Mouse (Mus musculus) c-Kit-positive CD71-positive TER-119-positive erythroid progenitor cells, embryonic 14.5 days (primary cell): ENCODE results near the gene Fam155a.

Experiments
- DNase-seq: peaks from one replicate; pipeline ENCODE4 v3.0.0-alpha.2; 2013; ENCODE audit warnings: low spot score

Gene Fam155a

DNA sequence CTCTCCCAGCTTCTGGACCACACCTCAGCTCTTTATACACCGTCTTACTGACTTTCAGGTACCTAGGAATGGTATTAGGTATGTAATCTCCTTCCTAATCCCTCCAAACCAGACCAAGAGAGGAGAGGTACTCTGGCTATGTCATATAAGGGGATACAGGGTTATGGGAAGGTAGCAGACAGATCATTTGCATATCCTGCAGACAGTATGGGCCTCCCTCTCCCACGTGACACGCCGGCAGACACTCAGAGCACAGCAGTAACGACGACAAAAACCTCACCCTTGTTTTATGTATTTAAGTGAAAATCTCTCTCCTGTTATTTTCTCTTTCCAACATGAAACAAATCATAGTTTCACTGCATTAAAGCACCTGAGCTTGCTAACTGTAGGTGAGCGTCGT lies 496.8 kb downstream of the Fam155a start:
- no peak for DNase-seq

DNA sequence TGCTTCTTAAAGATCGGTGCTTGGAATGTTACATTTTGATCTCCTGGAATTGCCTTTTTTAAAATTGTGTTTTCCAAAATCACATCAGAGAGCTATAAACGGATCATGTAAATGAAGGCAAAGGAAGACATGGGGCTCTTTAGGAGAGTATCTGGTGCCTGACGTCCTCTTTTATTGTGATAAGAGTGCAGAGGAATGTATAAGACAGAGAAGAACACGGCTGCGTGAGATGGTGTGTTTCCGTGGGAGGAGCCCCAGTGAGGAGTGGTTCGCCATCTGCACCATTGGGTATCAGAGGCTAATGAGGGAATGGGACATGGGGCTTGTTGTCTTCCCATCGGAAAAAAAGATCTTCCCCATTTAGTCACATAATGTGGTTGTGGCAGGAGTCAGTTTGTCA lies 506.6 kb downstream of the Fam155a start:
- DNase-seq: no peak

DNA sequence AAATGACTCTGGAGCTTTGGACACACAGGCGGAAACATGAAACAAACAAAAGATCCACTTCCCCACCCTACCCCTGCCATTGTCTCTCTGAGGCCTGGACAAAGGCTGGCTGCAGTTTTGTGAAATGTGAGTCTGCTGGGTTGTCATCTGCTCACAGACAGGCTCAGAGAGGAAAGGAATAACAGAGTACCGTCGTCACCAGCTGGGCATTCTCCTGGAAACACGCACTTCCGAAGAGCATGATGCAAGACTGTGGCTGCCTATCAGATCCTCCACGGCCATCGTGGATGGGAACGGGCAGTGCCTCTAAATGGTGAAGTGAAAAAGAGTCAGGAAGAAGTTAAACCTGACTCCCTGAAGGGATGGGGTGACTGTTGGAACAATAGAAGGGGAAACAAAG lies 509.4 kb downstream of the Fam155a start:
- DNase-seq: no peak

DNA sequence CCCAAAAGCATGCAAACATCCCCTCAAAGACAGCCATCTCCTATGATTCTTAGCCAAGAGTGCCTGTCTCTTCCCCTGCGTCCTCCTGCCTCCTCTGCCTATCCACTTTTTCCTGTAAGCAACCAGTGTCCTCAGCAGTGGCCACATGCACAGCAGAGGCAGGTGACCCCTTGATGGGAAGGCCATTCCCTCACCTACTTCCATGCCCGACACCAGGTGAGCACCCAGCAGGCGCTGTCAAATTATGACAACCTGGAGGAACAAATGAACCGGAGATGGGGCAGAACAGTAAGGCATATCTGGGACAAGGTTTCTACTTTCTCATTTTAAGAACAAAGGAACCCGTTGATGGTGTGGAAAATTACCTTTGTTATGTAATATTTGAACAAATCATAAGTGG lies 515.6 kb downstream of the Fam155a start:
- DNase-seq: no peak

DNA sequence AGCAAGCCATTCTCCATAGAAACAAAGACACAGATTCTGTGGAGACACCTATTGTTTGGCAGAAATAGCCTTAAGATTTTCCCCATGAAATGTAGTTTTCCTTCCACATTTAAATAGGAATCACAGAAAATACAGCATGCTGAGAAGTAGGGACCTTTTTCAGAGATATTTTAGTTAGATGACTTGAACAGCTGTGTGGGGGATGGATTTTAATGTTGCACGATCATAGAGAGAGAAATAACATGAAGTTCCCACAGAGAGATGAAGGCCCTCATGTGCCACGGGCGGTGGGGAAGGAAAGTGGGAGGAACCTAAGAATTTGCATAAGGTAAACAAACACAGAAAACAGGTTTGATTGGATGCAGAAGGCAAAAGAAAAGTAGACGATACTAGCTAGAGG lies 518.0 kb downstream of the Fam155a start:
- DNase-seq: no peak

DNA sequence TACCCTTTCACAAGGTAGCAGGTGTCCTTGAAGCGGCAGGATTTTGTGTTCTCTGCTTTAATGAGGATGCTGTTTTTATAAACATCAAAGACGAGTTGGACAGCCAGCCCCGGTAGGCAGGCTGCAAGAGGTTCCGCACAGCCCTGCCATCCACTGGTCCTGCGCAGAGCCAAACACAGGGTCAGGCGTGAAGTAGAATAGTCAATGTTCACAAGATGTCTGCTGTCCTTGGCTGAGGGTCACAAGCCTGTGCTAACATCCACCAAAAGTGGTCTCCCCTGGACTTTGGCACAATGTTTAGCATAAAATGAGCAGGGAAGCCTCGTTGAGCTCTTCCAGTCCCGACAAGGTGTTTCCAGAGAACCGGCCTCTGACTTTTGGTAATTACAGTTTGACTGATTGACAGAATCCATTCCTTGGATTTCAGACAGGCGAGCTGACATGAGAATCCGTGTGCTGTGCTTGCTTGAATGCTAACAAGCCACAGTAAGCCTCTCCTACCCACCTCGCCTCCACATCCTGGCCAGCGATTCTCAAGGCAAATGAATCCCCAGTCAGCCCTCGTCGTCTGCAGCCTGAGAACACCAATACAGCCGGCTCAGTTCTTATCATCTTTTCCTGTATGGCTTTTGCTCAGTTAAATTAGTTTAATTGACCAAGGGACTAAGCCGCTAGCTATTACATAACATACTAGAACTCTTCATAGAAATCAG lies 522.7 kb downstream of the Fam155a start:
- no peak for DNase-seq

DNA sequence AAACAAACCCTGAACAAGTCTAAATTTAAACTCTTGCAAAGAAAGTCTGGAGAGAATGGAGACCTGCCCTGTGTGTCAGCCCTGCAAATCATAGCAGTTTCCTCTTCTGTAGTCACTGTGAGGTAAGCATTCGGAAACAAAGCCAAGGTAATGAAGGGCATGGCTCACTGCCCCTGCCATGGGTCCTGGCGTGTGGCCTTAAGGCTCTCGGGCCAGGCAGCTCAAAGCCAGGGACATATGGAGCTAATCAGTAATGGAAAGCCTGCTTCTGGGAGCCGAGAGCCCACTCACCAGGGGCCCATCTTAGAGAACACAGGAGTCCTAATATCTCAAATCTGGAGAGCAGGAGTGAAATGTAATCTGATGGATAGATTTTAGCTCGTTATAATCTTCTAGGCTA lies 525.0 kb downstream of the Fam155a start:
- DNase-seq: no peak

DNA sequence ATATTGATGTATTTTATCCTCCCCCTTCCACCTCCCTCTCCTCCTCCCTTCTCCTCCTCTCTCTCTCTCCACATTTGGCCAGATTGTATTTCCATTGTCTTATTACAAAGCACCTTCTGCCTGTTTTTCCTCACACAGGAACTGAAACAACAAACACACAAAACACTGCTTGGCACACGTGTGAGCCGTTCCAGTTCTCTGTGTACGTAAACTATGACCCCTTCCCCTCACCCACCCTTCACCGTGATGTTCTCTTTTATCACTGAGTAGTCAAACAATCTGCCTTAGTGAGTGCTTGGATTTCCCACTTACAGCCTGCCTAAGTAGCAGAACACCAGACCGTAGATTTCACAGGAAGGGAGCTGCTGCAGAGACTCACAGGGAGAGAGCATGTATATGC lies 530.0 kb downstream of the Fam155a start:
- no peak for DNase-seq

DNA sequence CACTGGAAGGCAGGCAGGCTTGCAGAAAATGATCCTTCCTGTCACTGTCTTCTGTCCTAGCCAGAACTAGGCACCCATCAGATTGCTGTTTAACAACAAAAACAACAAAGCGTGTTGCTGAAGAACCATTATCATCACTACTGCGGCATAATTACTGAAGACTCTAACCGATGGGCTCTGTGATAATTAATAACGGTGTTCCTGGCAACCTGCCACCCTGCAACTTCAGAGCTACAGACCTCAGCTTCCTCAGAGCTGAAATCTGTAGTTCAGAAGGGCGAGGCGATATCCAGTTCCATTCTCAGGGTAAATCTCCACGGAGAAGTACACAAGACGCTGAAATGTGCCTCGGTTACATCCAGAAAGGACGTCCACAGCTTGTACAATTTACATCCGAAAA lies 531.2 kb downstream of the Fam155a start:
- DNase-seq: no peak

DNA sequence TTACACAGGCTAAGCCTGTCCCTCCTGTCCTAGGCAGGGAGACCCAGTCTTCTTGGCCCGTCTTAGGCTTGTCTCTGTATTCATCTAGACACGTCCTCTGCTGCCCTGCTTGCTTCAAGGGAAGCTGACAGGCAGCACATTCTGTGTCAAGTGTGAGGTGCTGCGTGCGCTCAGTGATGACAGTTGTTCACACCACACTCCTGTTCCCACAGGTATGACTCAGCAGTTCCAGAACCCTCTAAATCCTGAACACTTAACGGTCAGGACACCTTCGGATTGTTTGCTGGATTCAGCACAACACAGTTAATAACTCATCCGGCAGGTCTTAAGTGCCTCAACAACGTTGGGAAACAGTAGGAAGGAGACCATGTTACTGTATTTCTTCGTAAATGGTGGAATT lies 532.0 kb downstream of the Fam155a start:
- no peak for DNase-seq

DNA sequence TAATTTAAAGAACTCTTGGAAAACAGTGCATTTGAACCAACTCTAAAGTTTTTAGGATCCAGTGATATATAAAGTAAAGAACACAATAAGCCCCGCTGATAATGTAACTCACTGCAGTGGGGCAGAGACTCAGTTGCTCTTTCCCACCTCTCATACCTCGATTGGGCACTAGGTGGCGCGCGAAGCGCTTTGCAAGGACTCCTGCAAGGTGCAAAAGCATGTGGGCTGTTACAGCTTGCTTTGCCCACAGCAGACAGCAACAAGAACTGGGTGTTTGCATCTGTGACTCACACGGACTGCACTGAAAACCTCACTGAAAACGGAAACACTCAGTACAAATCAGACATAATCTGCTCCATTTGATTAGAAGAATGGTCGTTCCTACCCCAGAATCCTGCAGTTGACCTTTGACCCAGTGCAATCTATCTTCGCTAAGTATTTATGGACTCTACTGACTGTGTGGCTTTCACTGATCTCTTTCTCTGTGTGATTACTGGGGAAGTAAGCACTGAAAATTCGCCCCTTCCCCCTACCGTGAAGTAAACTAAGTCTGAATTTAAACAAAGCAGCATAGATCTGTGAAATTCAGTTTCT lies 537.5 kb downstream of the Fam155a start:
- DNase-seq: peak; percentile 37

DNA sequence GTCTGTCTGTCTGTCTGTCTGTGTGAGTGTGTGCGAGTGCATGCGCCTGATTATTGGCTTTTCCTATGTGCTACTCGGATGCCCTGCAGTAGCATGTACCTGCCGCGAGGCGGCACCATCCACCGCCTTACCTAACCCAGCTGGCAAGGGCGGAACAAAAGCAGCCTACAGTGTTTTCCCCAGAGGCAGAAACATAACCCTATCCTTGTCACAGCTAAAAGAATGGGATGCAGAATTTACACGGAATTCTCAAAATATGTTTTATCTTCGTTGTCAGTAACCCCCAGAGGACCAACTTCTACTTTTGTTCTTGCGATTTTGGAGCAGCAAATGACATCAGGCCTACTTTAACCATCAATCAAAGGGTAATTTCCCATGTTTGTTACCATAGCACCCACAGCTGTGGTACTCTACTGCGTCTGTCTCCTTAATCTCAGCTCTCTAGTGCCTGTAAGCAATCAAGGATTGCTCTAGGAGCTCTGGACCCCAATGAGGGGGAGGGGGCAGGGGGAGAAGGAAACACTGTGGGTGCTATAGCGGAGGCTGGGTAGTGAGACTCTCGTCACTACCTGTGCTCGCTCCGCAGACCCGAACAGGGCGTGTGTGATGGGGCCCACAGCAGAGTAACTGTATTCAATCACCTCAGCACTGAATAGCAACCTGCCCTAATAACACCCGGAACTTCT lies 543.0 kb downstream of the Fam155a start:
- DNase-seq: peak; percentile 16

DNA sequence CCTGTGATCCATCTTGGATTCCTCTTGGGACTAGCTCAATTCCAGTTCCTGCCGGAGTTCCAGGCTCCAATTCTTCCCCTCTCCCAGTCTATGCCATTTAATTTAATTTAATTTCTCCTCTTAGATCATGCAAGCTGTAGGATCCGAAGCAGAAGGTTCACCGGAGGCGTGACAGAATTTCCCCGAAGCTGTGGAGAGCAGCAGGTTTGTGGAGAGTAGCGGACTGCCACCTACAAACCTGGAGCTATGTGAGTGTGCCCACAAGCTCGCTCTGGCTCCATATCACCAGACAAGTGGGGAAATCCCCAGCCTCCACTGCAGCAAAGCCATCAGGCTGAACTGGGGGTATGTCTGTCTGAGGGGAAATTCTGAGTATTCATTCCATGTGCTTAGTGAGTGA lies 544.2 kb downstream of the Fam155a start:
- no peak for DNase-seq

DNA sequence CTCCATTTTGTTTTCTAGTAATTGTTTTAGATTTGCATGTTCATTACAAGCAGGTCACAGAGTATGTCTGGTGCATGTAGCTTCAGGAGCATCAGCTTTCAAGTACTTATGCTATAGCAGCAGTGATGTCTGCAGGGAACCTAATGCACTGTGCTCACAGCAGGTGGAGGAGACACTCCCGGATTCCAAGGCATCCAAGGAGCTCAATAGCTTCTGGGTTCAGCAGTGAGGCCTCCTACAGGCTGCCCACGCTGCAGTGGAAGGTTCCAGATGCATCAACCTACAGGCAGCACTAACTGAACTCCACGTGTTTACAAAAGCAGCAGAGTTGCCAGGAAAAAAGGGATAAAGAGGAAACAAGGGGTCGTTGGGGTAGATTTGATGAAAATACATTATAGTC lies 559.2 kb downstream of the Fam155a start:
- DNase-seq: no peak

DNA sequence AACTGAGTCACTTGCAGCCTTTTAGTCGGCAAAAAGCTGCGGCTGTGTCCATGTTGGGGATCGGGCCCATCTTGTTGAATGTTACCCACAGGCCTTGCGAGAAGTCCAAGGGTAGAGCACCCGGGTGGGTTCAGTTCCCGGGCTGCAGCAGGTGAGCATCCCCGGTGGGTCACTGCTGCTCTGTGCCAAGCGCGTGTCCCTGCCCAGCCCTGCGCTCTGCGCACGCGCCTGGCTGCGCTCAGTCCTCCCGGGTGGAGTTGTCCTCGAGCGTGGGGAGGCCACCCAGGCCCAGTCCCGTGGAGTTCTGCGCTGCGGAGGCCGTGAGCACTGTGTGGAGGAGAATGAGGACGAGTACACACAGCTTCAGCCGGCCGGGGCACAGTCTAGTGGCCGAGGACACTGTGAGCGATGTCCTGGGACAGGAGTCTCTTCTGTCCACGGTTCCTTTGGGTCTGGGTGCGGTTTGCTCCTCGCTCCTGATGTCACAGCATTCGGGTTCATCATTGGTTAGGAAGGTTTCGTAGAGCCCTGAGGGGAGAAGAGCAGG lies 563.4 kb downstream of the Fam155a start:
- no peak for DNase-seq

DNA sequence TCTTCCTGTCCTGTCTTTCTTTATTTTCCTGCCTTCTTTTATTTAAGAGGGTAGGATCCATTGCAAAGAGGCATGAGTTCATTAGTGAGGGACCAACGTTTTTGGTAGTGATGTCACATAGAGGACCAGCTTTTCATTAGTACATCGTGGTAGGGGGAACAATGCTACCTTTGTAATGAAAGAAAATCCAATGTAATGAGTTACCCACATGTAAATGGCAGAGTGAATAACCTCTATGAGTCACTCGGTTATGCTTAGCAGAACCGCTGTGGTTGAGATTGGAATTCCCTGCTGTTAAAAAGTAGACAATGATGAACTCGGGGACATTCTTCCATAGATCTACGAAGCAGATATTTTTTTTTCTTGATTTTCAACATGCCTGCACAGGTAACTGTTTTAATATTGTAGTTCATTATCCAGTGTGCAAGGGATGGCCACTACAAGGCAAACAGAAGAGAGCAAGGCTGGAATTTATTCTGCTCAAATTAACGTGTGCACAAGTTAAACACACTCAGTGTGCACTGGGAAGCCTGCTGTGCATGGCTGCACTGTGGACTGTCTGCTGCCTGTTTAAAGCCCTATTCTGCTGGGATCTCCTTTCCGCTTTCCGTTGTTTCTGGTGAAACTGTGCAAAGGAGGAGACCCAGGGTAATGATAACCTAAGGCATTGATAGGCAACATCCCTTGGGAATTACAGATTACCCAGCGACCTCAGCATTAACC lies 566.5 kb downstream of the Fam155a start:
- no peak for DNase-seq

DNA sequence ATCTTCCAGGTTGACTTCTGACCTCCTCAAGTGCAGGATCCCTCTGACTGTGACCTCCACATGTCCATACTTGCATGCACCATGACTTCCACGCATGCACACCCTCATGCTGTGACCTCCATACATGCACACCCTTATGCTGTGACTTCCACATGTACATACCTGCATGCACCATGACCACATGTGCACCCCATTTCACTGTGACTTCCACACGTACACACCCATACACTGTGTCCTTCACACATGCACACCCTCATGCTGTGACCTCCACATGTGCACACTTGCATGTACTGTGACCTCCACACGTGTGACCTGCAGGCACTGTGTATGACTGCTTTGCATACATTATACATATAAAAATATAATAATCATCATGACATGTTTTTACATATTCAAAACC lies 570.9 kb downstream of the Fam155a start:
- no peak for DNase-seq

DNA sequence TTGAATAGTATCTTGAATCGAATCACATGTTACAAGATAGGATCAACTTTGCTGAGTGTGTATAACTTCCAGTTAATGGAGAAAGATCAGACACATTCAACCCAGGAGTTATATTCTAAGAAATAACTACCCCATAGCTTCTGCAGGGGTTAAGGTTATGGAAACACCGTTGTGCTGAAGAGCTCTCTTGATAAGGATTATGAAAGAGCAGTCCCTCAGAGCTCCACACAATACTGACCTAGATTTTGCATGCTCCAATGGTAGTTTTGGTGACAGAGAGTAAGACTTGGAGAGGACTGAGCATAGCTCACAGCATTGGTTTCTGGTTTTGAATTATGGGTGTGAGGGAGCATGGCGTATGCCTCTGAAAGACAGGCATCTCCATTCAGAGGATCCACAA lies 579.3 kb downstream of the Fam155a start:
- DNase-seq: no peak

DNA sequence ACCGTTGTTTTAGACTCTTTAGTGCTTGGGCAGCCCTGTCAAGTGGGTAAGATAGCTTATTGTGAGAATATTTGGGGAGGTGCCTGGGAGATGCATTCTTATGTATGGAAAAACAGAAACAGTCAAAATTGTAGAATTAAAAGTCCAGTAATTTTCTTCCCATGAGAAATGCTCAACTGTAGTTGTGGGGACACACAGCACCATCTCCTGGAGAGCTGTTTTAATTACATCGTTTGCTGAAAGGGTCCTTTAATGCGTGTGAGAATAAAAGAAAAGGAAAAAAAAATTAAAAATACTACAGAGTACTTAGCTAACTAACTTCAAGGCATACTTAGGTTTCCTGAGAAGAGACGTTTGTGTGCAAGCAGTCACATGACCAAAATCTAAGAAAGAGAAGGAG lies 582.3 kb downstream of the Fam155a start:
- DNase-seq: no peak

DNA sequence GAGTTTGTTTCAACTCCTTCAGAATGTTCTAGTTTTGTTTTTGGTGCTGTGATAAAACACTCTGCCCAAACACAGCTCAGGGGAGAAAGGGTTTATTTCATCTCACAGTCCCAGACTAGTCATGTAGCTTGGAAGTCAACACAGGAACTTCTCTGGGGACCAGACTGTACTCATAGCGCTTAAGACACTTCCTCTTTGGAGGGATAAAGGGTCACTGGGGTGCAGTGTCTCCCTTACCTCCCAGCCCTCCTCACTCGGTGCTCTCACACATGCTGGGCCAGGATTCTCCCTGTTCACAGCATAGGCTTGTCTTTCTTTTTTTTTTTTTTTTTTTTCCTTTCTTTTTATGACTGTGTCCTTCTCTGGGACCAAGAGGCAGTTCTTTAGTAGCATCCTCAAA lies 585.8 kb downstream of the Fam155a start:
- no peak for DNase-seq

DNA sequence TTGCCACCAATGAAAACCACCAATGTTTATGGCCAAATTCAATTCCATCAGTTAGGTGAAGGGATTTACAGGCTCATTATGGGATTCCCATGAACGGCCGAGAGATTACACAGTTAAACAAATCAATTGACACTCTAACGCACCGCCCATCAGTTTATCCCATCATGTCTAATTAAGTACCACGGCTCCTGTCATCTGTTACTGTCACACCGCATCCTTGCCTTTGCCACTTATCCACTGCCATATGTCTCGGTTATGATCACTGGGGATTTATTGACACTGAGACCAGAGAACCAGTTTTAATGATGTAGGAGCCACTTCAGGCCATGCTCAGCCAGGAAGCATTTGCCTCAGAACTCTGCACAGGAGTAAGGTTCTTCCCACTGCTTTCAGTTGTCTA lies 588.5 kb downstream of the Fam155a start:
- DNase-seq: no peak

DNA sequence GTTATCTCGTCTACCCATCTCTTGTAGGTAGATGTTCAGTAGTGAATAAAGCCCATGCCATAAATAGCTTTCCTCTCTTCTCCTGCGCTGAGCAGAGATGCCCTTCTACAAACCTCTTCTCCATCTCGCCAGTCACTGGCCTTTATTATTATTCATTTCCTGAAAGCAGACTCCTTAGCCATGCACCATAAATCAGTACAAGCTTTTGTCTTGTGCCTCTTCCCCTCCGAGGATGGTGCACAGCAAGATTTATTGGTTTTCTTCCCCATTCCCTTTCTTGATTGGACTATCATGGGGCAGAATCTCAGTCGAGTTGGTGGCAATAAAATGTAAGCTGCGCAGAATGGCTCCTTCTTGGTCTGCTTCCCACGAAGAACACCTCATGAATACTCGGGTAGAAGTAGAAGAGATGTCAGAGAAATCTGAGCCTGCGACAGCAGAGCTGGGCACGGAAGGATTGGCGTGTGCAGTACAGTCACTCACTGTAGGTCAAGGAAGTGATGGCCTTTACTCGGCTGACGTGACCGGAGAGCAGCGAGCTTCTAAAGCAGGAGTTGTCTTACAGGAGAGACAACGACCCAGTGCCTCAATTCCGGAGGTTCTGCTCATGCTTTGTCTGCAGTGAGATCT lies 590.2 kb downstream of the Fam155a start:
- no peak for DNase-seq
